Mouse (Mus musculus) cerebellum, postnatal 36 days (tissue): ENCODE measurements around the gene Srms.

ENCODE experiments used
- DNase-seq, 2 experiments: peaks; one replicate each; pipeline ENCODE4 v3.0.0; 2021 to 2022; ENCODE audit warnings: mixed read lengths in 2 of 2

Gene Srms

GRCm38 (mm10) chr2:181160821-181161220, 52.2 kb downstream of the Srms start:
- DNase-seq, result no peak

- peak; percentile 69 for DNase-seq
These were observed 53.2 kb downstream of the Srms start for GRCm38 (mm10) chr2:181159771-181160170.

GRCm38 (mm10) chr2:181159091-181159514, 53.9 kb downstream of the Srms start:
- peak; percentile 87 to 92 for DNase-seq

GRCm38 (mm10) chr2:181158471-181158870, 54.5 kb downstream of the Srms start:
- DNase-seq, result no peak

GRCm38 (mm10) chr2:181157716-181158302, 55.2 kb downstream of the Srms start:
- peak; percentile 24 to 32 for DNase-seq

GRCm38 (mm10) chr2:181157180-181157579, 55.8 kb downstream of the Srms start:
- peak in 1 of 2 experiments; percentile 36 for DNase-seq

GRCm38 (mm10) chr2:181156248-181157121, 56.5 kb downstream of the Srms start, which contains the start of gene Eef1a2:
TSS of gene Eef1a2 (minus strand) at chr2:181157014.
- peak; percentile 87 for DNase-seq

- peak; percentile 75 to 78 for DNase-seq
These were observed 57.2 kb downstream of the Srms start for GRCm38 (mm10) chr2:181155801-181156200.
